ENCODE assay signal across 11 mouse cellular contexts in genomic region chr17:71135108-71135507, GRCm38 (mm10). TPM values are rescaled to one million over a fixed set of nuclear protein-coding genes. Genes with fewer than 3 reads are reported as not detected.
A peak's percentile ranks its signal among the peaks of the same experiment; 100 is the strongest.
DNase-seq lines count a peak whose midpoint lies in the region; ATAC-seq lines count a peak whose summit lies in the region.
"Had no signal": no experiment of that assay in that cellular context is flagged by ENCODE, and none has a peak within 500 bp of the region (broad histone marks: within the 10 kb centered on the region; RNA-seq: fewer than 3 reads in every experiment).

No protein-coding gene starts in this region.

- intact Hi-C loops in heart, postnatal 14 days (cut with DNase I): no loop called here

- H3K4me1 ChIP-seq in neural tube, embryonic 15.5 days: peaks cover 4% of the 10 kb centered on the region; the same call in 1 of the 2 replicates
- H3K4me1 ChIP-seq in limb, embryonic 11.5 days (ENCODE audit: control insufficient read depth, insufficient read depth, low read length): peaks cover 12% of the 10 kb centered on the region

- no peaks in the 10 kb centered on the region for H3K9me3 ChIP-seq in neural tube, embryonic 15.5 days (replicated peaks)
- no peaks in the 10 kb centered on the region for H3K9me3 ChIP-seq in limb, embryonic 11.5 days (ENCODE audit: control insufficient read depth, low read length)

- H3K4me2 ChIP-seq in neural tube, embryonic 15.5 days: no peak overlapping the region
- no peak overlapping the region for H3K4me2 ChIP-seq in limb, embryonic 11.5 days (ENCODE audit: low read depth, severe bottlenecking)

- no peaks in the 10 kb centered on the region for H3K27me3 ChIP-seq in neural tube, embryonic 15.5 days (replicated peaks)
- H3K27me3 ChIP-seq in limb, embryonic 11.5 days (ENCODE audit: control insufficient read depth, insufficient read depth, low read length): no peaks in the 10 kb centered on the region

- ATAC-seq in neural tube, embryonic 15.5 days (ENCODE audit: low FRiP score): no peak
- ATAC-seq in limb, embryonic 11.5 days (ENCODE audit: insufficient number of reproducible peaks, low FRiP score, low TSS enrichment, low read depth): no peak
- no peak for ATAC-seq in cerebellum, adult (ENCODE audit: insufficient number of reproducible peaks, low FRiP score, low TSS enrichment)

- no peak overlapping the region for H3K9ac ChIP-seq in neural tube, embryonic 15.5 days (replicated peaks)
- H3K9ac ChIP-seq in limb, embryonic 11.5 days (ENCODE audit: low read length): no peak overlapping the region
- H3K9ac ChIP-seq: liver, embryonic 14.5 days had no signal

- peak; percentile 46 for DNase-seq in heart, adult 8-10 months (ENCODE audit: low spot score)
- no peak for DNase-seq in heart, postnatal 14 days
- peak; percentile 13 for DNase-seq in neural tube, embryonic 10.5 days (ENCODE audit: extremely low spot score, low spot score)
- DNase-seq in limb, embryonic 11.5 days (ENCODE audit: low spot score): peak; percentile 20
- DNase-seq in retina, postnatal 1 day: no peak
- DNase-seq in right cerebral cortex, postnatal 14 days: no peak
- DNase-seq: heart, postnatal 10 days; thymus, postnatal 14 days had no signal

- no peak overlapping the region for H3K27ac ChIP-seq in neural tube, embryonic 15.5 days (replicated peaks)
- no peak overlapping the region for H3K27ac ChIP-seq in limb, embryonic 11.5 days (replicated peaks; ENCODE audit: low read depth, low read length)
- H3K27ac ChIP-seq: liver, embryonic 14.5 days had no signal

- no peaks in the 10 kb centered on the region for H3K36me3 ChIP-seq in neural tube, embryonic 15.5 days
- no peaks in the 10 kb centered on the region for H3K36me3 ChIP-seq in limb, embryonic 11.5 days (ENCODE audit: control insufficient read depth, insufficient read depth, low read length)

- 80% methylated on average over 5 of the region's 5 CpGs for WGBS in neural tube, embryonic 15.5 days
- 16% methylated on average over 5 of the region's 5 CpGs for WGBS in limb, embryonic 11.5 days

- H3K4me3 ChIP-seq in neural tube, embryonic 15.5 days (replicated peaks): no peak overlapping the region
- no peak overlapping the region for H3K4me3 ChIP-seq in limb, embryonic 11.5 days (ENCODE audit: low read depth, low read length)

RNA-seq across cellular contexts. Expression of gene Lpin2, which starts 47.3 kb away (rescaled TPM):
- total RNA-seq in heart, adult 8-10 months (2022): 10 to 100 TPM in 1 of 4 experiments, 1 to 10 TPM in 3; 7.4 to 11.1 (median 10.0) TPM
- total RNA-seq in heart, postnatal 14 days (2021): 10 to 100 TPM; 11.0 to 11.4 TPM
- polyA plus RNA-seq in neural tube, embryonic 15.5 days (2015; fragmentation: Nextera tagmentation; extraction: Ambion mirVana): 42.3 and 42.6 TPM in 2 replicates
- 48.1 and 54.8 TPM in 2 replicates for polyA plus RNA-seq in limb, embryonic 11.5 days (2014; fragmentation: Nextera tagmentation; extraction: Ambion mirVana)

Comparison
In these comparisons a context has a peak if more than half of its experiments do, and no peak if none do; other contexts are left out.
1. DNase-seq: peak in heart, adult 8-10 months (single experiment), neural tube, embryonic 10.5 days (single experiment) and limb, embryonic 11.5 days (single experiment); none in heart, postnatal 14 days (0 of 2), retina, postnatal 1 day (single experiment) and right cerebral cortex, postnatal 14 days (single experiment).